Mouse (Mus musculus) C2C12 (cell line): Measurements from ENCODE around the gene Mns1.

ENCODE experiments used
- CEBPB ChIP-seq: IDR thresholded peaks from one replicate; pipeline ENCODE4 v1.6.1; 2011; ENCODE audit warnings: low read depth, mild to moderate bottlenecking, control low read depth, moderate library complexity
- CTCF ChIP-seq: IDR thresholded peaks from one replicate; pipeline ENCODE4 v1.5.1; 2011; ENCODE audit not compliant: control insufficient read depth, insufficient read depth, insufficient read length
- FOSL1 ChIP-seq: IDR thresholded peaks from one replicate; pipeline ENCODE4 v1.8.0; 2011; ENCODE audit warnings: mild to moderate bottlenecking, low read length; ENCODE audit not compliant: poor library complexity, insufficient read depth, severe bottlenecking
- MAX ChIP-seq: IDR thresholded peaks from one replicate; pipeline ENCODE4 v1.6.1; 2011; ENCODE audit warnings: mild to moderate bottlenecking, control low read depth
- MYOG ChIP-seq: IDR thresholded peaks from one replicate; pipeline ENCODE4 v1.6.1; 2011; ENCODE audit not compliant: control insufficient read depth, insufficient read length; ENCODE audit errors: extremely low read depth
- USF1 ChIP-seq: IDR thresholded peaks from one replicate; pipeline ENCODE4 v1.6.1; 2011; ENCODE audit warnings: low read depth, mild to moderate bottlenecking, control low read depth, moderate library complexity

DNA sequence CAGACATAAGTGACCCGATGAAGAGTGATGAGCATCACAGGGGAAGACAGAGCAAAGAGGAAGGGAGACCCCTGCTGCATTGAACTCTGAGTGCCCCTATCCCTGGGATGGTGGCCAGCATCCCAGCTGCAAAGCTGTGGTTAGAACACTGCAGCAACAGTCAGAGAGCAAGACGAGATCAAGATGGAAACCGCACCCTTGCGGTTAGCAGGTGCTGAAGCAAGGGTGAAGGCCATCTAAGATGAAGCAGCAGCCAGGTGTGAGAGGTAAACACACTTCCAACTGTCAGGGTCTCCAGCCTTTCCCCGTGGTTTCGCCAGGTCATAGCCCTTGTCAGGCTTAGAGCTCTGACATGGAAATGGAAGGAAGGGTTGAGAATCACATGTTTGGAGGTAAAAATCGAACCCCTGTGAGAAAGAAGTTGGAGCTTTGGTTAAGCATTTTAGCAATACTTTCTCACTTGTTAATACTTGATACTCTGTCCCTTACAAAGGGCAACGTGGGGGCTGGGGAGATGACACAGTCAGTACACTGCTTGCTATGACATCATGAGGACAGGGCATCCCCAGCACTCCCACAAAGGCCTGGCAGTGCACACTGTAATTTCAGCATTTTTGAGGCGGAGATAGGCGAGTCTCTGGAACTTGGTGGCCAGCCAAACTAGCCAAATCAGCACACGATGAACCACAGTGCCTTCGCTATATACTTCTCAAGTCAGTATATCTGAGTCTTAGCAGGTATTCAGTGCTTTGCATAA is 47.3 kb upstream of the Mns1 start:
- TF ChIP-seq CTCF (no peak), USF1 (no peak), MYOG (no peak), MAX (no peak), FOSL1 (no peak), CEBPB (no peak)
